Mouse (Mus musculus): ENCODE results near the gene Tgif1.

DNA sequence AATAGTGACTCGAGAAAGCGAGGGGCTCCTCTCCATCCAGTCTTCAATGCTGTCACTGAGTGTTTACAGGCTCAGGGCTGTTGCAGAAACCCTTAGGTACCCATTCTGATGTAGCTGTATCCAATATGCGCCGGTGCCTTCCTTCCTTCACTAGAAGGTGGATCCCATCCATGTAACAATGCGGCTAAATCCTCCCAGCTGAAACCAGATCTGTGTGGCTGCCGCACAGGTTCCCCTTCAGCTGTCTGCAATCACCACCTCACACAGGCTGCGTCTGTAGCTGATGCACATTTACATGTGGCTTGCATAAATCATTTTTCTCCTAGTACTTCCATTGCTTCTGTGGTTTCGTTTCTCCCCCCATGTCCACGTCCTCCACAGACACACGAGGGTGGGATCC is 28.6 kb upstream of the Tgif1 start:
- TF ChIP-seq CTCF (IDR thresholded peaks at IDR 0.05; ENCODE audit: borderline replicate concordance, insufficient read depth, low read length), result no peak
- no peak for TF ChIP-seq POLR2A (IDR thresholded peaks at IDR 0.05; ENCODE audit: low read depth, low read length)
